In the genomic region with DNA sequence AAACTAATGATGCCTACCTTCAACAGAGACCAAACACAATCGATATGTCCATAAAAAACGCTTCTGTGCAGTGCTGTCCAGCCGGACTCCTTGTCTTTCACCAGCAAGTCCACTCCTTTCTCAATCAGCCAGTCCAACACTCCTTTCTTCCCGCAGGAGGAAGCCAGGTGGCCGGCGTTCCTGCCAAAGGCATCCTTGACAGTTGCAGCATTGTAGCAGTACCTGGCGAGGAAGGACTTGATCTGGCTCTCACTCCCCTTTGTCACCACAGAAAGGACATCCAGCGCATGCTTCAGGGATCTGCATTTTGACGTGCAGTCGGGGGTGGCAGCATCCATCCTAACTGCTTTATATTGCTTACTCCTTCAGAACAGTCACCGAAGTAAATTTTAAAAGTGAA, we compare ENCODE assay signal across 14 mouse cellular contexts.
"Had no signal": no experiment of that assay in that cellular context is flagged by ENCODE, and none has a peak within 500 bp of the region (broad histone marks: within the 10 kb centered on the region; RNA-seq: fewer than 3 reads in every experiment).

No protein-coding gene starts in this region.

- H3K9me3 ChIP-seq: limb, embryonic 10.5 days; liver, embryonic 15.5 days; midbrain, embryonic 10.5 days; neural tube, embryonic 13.5 days; stomach, embryonic 15.5 days had no signal

- H3K27me3 ChIP-seq: liver, embryonic 15.5 days; neural tube, embryonic 13.5 days; stomach, embryonic 15.5 days had no signal

- DNase-seq: kidney, postnatal 14 days; lung, adult 2 months; lung, postnatal 4 days; right cerebral cortex, postnatal 14 days; thymus, postnatal 14 days had no signal

- H3K27ac ChIP-seq: left cerebral cortex, adult 2 months; limb, embryonic 10.5 days; liver, embryonic 15.5 days; midbrain, embryonic 10.5 days; neural tube, embryonic 13.5 days; stomach, embryonic 15.5 days had no signal

- H3K4me3 ChIP-seq: left cerebral cortex, adult 2 months; limb, embryonic 10.5 days; liver, embryonic 15.5 days; midbrain, embryonic 10.5 days; neural tube, embryonic 13.5 days; stomach, embryonic 15.5 days had no signal

- H3K9ac ChIP-seq: liver, embryonic 15.5 days; neural tube, embryonic 13.5 days; stomach, embryonic 15.5 days had no signal

- ATAC-seq: lung, postnatal 0 days; midbrain, embryonic 16.5 days had no signal

- H3K4me2 ChIP-seq: liver, embryonic 11.5 days; liver, embryonic 15.5 days; neural tube, embryonic 13.5 days; stomach, embryonic 15.5 days had no signal
